Mouse (Mus musculus) erythroblast, adult 5-6 weeks (primary cell): ENCODE data around the gene Foxc1. TPM values are rescaled to one million over a fixed set of nuclear protein-coding genes. Genes with fewer than 3 reads are reported as not detected.

Experiments used
- ATAC-seq: replicated peaks from 2 replicates; pipeline ENCODE4 v1.8.0; 2016; ENCODE audit warnings: moderate number of reproducible peaks, mild to moderate bottlenecking, moderate TSS enrichment, inconsistent platforms; ENCODE audit not compliant: poor library complexity, low FRiP score, severe bottlenecking
- total RNA-seq, 2 experiments: library from RNA; stranded (forward) in 1 of 2; stranded (reverse) in 1 of 2; fragments of 150-400 nt in 1 of 2; fragments of 200-764, 138-1000 nt in 1 of 2; gene quantifications; 2 replicates each; pipeline versions ENCODE4 v1.2.3 to v1.2.4; 2015 to 2017; ENCODE audit warnings: low replicate concordance in 2 of 2

Foxc1 gene
- total RNA-seq, 2 experiments from 2014 or later = 0.09 to 0.19 TPM

DNA sequence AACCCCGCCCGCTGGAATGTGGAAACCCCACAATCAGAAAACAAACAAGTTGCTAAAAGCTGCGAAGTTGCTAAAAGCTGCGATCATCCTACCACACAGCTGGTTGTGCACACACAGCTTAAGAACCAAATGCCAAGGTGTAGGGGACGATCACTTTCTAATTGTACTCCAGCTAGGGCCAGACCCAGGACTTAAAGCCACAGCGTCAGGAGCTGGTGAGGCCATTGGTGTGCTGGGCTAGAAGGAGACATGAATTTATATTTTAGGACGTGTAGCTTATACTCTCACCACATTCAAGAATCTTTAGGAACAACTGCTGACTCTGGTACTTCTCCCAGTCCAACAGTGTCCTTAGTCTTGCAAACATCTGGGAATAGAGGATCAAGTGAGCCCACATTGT lies 1.9 kb upstream of the Foxc1 start:
- no peak for ATAC-seq

DNA sequence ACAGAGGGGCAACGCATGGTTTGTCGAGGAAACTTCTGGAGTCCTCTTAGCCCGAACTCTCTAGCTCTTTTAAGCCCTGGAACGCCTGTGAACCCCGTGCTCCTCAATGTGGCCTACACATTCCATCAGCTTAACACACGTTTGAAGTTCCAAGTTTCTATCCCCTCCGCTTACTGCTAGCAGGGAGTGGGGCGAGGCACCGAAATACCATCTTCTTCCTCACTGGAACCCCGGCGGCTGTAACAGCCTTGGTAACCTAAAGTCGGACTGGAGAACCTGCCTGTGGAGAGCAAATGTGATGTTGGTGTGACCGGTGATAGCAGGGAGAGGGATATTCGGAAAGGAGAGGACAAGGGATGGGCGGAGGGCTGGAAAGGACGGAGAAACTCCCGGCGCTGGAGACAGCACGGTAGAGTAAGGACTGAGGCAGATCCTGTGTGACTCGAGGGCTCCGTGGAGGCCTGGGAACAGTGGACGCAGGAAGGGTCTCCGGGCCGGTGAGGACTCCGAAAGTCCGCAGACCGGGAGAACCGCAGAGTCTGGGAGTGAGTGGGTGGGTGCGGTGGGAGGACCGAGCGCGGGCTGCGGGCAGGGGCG lies 504 bp upstream of the Foxc1 start:
- ATAC-seq = no peak

DNA sequence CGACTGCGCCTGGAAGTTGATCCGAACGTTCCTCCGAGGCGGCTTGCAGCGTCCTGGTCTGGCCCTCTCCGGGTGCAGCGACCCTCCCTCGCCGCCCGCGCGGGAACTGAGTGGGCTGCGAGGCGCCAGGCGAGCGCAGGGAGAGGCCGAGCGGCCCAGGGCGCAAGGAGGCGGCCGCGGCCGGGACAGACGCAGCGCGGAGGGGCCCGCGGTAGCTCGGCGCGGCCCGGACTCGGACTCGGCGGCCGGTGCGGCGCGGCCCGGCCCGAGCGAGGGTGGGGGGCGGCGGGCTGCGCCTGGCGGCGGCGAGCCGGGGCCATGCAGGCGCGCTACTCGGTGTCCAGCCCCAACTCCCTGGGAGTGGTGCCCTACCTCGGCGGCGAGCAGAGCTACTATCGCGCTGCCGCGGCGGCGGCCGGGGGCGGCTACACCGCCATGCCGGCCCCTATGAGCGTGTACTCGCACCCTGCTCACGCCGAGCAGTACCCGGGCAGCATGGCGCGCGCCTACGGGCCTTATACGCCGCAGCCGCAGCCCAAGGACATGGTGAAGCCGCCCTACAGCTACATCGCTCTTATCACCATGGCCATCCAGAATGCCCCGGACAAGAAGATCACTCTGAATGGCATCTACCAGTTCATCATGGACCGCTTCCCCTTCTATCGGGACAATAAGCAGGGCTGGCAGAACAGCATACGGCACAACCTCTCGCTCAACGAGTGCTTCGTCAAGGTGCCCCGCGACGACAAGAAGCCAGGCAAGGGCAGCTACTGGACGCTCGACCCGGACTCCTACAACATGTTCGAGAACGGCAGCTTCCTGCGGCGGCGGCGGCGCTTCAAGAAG lies 680 bp downstream of the Foxc1 start:
- ATAC-seq = no peak

DNA sequence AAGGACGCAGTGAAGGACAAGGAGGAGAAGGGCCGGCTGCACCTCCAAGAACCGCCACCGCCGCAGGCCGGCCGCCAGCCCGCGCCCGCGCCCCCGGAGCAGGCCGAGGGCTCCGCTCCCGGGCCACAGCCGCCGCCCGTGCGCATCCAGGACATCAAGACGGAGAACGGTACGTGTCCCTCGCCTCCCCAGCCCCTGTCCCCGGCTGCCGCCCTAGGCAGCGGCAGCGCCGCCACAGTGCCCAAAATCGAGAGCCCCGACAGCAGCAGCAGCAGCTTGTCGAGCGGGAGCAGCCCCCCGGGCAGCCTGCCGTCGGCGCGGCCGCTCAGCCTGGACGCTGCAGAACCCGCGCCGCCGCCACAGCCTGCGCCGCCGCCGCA lies 1.3 kb downstream of the Foxc1 start:
- ATAC-seq = no peak

DNA sequence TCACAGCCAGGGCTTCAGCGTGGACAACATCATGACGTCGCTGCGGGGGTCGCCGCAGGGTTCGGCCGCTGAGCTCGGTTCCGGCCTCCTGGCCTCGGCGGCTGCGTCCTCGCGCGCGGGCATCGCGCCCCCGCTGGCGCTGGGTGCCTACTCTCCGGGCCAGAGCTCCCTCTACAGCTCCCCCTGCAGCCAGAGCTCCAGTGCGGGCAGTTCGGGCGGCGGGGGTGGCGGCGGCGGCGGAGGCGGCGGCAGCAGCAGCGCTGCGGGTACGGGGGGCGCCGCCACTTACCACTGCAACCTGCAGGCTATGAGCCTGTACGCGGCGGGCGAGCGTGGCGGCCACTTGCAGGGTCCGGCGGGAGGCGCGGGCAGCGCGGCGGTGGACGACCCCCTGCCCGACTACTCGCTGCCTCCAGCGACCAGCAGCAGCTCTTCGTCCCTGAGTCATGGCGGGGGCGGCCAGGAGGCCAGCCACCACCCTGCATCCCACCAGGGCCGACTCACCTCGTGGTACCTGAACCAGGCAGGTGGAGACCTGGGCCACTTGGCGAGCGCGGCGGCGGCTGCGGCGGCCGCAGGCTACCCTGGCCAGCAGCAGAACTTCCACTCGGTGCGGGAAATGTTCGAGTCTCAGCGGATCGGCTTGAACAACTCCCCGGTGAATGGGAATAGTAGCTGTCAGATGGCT lies 1.8 kb downstream of the Foxc1 start:
- ATAC-seq = no peak

DNA sequence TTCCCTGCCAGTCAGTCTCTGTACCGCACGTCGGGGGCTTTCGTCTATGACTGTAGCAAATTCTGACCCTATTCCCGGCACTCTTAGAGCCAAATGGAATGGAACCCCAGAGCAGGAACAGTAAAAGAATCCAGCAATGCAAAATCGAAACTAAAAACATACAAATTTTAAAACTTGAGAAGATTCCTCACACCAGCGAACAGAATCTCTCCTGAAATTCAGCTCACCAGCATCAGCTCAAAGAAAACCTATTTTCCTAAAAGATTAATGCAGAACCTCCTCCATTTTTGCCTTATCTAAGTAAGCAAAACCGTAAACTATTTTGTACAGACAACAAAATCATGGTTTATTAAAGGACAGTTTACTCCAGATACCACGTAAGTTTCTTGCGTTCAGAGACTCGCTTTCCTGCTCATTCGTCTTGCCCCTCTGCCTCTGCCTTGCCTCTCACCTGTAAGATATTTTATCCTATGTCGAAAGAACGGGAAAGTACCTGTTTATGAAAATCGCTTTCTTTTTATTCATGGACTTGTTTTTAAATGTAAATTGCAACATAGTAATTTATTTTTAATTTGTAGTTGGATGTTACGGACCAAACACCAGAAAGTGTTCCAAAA lies 2.5 kb downstream of the Foxc1 start:
- ATAC-seq = no peak

DNA sequence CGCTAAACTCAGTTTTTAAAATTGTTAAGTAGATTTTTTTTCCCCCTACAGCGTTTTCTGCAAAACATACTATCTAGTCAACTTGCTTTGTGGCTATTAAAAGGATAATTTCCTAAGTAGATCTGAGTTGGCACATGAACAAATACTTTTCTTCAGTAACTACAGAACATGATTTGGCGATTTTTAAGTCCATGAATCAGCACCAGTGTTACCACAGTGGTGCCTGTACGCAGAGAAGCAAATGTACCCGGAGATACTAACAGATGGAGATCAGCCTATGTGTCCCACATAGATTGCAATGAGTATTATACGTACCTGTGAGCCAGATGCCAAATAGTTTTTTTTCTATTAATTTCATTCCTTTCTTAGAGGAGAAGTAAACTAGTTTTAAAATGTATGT lies 3.3 kb downstream of the Foxc1 start:
- ATAC-seq = no peak

DNA sequence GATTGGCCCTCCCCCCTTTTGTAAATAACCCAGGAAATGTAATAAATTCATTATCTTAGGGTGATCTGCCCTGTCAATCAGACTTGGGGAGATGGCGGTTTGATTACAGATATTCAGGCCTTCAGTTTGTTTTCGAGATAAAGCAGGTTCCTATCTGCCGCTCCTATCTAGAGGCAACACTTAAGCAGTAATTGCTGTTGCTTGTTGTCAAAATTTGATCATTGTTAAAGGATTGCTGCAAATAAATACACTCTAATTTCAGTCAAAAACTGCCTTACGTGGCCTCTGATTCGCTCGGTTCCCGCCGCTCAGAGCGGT lies 3.9 kb downstream of the Foxc1 start:
- ATAC-seq = no peak

DNA sequence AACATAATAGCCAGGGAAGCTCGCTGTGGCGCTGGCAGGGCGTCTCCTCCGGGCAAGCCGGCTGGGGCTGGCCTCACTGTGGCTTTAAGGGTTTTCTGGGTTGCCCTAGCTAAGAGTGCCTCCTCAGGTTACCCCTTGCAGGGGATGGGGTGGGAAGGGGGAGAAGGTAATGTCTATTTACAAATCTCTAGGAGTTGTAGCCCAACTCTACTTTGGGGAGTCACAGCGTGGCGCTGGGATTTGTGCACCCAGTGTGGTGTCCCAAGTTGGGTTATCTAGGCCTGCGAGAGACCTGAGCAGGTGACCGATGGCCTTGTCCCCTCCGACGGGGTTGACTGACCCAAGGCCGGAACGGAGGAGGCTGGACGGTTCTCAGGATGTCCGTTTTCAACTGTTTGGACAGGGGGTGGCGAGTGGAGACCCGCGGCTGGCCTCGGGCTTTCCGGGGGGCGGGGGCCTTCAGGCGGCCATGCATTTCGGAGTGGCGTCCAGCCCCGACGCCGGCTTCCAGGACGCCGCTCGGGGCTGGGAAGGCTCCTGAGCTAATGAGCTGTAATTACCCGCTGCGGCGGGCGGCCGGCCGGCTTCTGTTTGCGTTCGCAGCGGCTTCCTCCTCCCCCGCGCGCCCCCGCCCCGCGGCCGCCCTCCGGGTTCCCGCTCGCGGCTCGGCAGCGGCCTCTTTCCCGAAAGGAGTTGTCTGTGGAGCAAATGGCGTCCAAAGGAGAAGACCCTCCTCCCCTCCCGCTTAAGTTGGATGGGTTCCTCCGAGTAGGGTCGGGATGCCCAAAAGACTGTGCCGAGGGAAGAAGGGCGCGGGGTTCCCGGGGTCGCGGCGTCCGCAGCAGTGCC lies 4.5 kb downstream of the Foxc1 start:
- ATAC-seq = no peak

DNA sequence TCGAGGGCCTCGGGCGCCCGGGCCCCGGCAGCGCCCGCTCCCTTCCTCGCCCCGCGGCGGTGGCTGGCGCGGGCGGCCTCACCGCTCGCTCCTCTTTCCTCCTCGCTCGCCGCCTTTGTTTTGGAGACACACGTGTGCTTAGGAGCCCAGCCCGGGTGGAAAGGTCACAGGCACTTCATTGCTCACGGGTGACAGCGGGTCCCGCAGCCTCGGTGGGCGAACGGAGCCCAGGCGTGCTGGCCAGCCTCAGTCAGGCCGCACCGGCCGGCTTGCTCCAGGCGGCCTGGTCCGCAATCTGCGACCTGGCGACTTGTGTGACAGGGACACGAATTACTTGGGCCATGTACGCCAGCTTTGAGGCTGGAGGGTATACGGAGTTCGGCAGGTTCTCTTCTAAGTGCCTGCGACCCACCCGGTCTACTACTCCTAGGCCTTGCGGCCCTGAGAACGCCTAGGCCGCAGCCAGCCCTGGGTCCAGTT lies 5.1 kb downstream of the Foxc1 start:
- ATAC-seq = no peak

DNA sequence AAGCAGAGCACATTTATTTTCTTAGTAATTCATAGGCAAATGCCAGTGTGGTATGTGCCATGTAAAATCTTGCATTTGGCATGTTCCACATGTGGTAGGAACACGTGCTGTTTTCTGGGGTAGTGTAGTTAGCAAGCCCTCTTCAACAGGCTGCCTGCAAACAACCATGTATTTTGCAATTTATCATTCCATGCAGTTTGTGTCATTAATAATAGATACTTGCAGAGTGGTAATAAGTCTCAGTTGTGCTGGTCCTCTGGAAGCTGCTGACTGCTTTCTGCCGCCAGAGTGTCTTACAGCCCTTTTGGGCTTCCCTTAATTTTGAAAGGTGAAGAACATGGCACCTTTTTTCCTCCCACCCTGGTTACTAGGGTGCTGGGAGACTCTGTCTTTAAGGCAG lies 6.3 kb downstream of the Foxc1 start:
- ATAC-seq = no peak

DNA sequence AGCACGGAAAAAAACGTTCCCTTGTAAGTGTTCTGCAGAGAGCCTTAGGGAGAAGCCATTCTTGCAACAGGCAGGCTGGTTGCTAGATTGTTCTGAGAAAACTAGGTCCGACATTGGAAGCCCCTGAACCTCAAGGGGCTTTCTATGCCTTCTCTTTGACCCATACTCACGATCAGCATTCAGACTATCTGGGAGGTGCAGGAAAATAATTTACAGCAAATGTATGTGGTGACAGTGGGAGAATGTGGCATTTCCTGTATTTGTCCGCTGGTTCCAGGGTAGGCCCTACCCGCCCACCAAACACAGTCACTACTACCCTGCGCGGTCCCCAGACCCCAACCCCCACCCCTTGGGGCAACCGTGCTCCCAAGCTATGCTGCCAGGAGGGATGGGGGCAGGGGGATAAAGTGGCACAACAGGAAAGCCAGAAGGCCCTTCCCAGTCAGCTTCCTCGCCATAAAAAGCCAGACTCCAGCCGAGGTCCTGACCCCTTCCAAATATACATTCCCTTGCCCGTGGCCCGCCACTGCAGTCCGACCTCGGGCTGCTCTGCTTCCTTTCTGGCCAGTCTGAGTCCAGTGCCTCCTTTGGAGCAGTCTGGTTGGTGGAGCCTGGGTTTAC lies 9.1 kb downstream of the Foxc1 start:
- no peak for ATAC-seq

DNA sequence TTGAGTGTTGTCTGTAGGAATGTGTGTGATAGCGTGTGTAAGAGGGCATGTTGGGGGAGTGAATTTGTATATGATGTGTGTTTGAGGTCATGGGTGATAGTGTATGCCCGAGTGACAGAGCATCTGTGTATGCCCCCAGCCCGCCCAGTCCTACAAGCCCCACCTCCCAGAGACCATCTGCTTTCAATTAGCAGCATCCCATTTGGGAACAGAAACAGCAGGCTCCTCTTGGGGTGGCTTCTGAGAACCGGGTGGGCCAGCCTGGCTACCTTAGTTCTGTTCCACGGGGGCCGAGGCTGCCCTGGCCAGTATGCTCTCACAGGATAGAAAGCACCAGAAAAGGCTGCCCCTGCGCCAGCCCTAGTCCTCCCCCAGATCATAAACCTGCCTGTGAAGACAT lies 11.9 kb downstream of the Foxc1 start:
- no peak for ATAC-seq

DNA sequence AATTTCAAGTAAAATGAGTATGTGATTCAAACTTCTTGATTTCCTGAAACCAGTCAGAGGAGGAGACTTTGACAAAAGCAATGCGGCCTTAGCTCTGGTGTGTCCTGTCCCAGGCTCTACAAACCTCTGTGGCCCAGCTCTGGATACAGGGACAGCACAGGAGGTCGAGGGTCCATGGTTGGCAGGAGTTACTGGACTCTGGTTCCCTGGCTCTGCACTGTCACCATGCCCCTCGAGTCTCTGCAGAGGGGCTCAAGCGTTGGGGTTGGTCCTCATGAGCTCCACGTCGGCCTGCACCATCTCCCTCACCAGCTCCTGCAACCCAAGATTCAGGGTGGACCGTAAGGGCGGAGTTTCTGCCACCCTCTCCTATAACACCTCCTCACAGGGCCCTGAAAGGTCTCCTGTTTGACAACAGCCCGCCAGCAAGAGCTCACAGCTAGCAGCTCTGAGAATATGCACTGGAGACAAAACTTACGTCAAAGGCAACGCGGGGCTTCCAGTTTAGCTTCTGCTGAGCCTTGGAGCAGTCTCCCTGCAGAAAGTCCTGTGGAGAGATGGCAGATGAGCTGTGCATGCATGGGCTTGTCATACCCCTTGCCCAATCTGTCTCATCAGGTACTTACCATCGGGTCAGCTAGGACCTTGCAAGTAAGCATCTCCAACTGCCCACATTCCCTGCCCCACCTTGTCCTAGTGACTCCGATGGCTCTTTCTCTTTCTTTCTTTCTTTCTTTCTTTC lies 13.4 kb downstream of the Foxc1 start:
- no peak for ATAC-seq

DNA sequence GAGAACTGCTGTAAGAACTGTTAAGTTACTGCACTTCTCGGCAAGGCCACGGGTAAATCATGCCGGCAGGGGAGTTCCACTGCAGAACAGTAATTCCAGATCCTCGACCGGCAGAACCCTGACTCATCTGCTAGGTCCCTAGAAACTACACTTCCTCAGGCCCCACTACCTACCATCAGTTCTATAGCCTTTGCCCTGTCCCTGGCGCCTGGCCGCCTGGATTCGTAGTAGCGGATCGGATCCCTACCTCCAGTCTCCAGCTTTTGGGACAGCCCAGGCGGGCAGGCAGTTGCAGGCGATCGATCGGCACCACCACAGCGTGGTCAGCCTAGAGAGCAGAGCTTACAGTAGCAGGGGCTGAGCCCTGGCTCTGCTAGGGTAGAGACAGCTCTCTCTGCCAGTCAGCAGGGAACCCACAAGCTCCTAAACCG lies 14.2 kb downstream of the Foxc1 start:
- ATAC-seq = no peak

DNA sequence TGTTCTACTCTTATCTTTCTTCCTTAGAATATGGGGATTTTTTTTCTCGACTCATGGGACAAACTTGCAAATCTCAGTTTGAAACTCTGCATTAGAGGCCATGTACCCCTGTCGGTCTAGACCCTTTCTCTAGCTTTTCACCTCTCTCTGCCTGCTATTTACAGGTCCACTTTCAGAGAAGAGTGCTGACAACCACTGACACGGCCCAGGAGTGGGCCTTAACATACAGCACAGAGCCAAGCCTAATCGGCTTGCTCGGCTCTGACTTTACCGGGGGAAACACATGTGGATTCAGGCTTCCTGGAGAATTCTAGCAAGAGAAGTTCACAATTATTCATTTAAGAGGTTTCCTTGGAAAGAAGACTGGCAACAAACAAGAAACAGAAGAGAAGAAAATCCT lies 14.6 kb downstream of the Foxc1 start:
- no peak for ATAC-seq

DNA sequence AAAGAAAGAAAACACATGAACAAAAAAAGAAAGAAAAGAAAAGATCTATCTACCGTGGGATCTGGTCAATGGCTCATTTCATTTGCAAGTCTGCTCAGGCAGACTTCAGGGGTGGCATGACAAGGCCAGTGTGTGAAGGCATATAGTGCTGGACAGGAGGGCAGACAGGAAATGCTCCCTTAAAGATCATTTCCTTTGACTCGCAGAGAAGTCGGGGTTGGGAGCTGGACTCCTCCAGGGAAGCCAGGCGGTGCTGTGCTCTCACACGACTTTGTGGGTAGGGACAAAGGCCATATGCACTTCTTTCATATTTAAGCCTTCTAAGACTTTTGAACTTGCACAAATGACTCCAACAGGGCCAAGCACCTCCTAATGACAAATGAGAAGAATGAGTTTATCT lies 16.9 kb downstream of the Foxc1 start:
- ATAC-seq = no peak

DNA sequence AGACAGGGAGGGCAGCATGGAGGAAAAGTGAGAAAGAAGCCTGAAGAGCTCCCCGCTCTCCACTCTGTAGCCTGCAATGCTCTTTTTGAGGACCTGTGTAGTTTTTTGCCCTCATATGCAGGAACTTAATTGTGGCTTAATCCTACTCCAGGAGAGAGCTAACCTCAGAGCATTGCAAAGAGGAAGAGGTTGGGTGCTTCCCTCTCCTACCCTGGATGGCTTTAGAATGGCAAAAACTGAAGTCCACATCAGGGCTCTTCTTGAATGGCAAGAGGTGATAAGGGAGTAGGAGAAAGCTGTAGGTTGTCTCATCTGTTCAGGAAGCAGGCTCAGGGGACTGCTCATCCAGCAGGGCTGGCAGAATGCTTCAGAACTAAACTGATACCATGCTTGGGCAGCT lies 18.7 kb downstream of the Foxc1 start:
- ATAC-seq = no peak

DNA sequence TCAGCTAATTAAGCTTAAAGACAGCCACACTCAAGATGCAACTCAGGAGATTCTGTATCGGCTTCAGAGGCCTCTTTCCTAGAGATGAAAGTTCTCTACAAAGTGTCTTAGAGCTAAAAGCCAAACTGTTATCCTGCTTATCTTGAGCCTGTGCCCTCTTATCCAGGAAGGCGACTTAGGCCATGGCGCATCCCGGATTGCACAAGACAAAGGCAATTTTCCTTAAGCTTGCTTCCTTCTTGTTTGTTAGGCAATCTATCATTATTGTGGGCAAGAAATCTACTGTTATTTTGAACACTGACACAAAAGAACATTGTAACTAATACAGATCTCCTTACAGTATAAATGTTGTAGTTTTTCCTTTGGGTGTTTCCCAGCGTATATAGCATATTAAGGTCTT lies 20.7 kb downstream of the Foxc1 start:
- no peak for ATAC-seq
